Mouse (Mus musculus) MEL (cell line): ENCODE measurements around the gene Cd24a. TPM values are rescaled to one million over a fixed set of nuclear protein-coding genes. Genes with fewer than 3 reads are reported as not detected.
A peak's percentile ranks its signal among the peaks of the same experiment; 100 is the strongest.

Source experiments
- DNase-seq: peaks from one replicate; pipeline ENCODE4 v3.0.0; 2011; ENCODE audit warnings: low read depth, low spot score
- H3K27ac ChIP-seq: 2 replicates; pipeline ENCODE4 v1.5.1; 2012; ENCODE audit warnings: low read depth, mild to moderate bottlenecking, control low read depth, low read length, moderate library complexity; ENCODE audit not compliant: control insufficient read depth
- H3K27me3 ChIP-seq, 2 experiments: fragments of 150-350 bp in 1 of 2; sonication (generic) in 1 of 2; 2 replicates each; pipeline ENCODE4 v1.6.1; 2012; ENCODE audit warnings: low read length in 2 of 2, mild to moderate bottlenecking in 2 of 2, improper control_type of control experiment in 1 of 2, moderate library complexity in 1 of 2; ENCODE audit not compliant: insufficient read depth in 2 of 2, control insufficient read depth in 1 of 2
- H3K36me3 ChIP-seq, 2 experiments: 2 replicates each; pipeline ENCODE4 v1.6.1; 2012 to 2014; ENCODE audit warnings: low read length in 2 of 2, improper control_type of control experiment in 1 of 2, inconsistent platforms in 1 of 2, mild to moderate bottlenecking in 1 of 2; ENCODE audit not compliant: insufficient read depth in 2 of 2, control insufficient read depth in 1 of 2
- H3K4me1 ChIP-seq, 2 experiments: fragments of 150-350 bp in 1 of 2; sonication (generic) in 1 of 2; 2 replicates each; pipeline ENCODE4 v1.6.1; 2012; ENCODE audit warnings: low read length in 2 of 2, improper control_type of control experiment in 1 of 2, mild to moderate bottlenecking in 1 of 2; ENCODE audit not compliant: insufficient read depth in 2 of 2, control insufficient read depth in 1 of 2
- H3K4me3 ChIP-seq, 2 experiments: fragments of 150-350 bp in 1 of 2; sonication (generic) in 1 of 2; 2 replicates each; pipeline ENCODE4 v1.5.1; 2012; ENCODE audit warnings: low read depth in 2 of 2, low read length in 2 of 2, mild to moderate bottlenecking in 2 of 2, moderate library complexity in 2 of 2, control low read depth in 1 of 2, improper control_type of control experiment in 1 of 2; ENCODE audit not compliant: control insufficient read depth in 1 of 2, insufficient read depth in 1 of 2
- H3K79me2 ChIP-seq: 2 replicates; pipeline ENCODE4 v1.6.1; 2012; ENCODE audit warnings: mild to moderate bottlenecking, low read length, moderate library complexity; ENCODE audit not compliant: control insufficient read depth, poor library complexity, insufficient read depth
- H3K9ac ChIP-seq: 2 replicates; pipeline ENCODE4 v1.6.1; 2012; ENCODE audit warnings: low read depth, mild to moderate bottlenecking, control low read depth, low read length, moderate library complexity; ENCODE audit not compliant: control insufficient read depth, poor library complexity, severe bottlenecking
- H3K9me3 ChIP-seq: fragments of 150-350 bp; sonication (generic); replicated peaks from 2 replicates; pipeline ENCODE4 v1.6.1; 2012; ENCODE audit warnings: mild to moderate bottlenecking, low read length, improper control_type of control experiment, moderate library complexity; ENCODE audit not compliant: insufficient read depth
- CHD1 ChIP-seq: IDR thresholded peaks from 2 replicates; pipeline ENCODE4 v1.6.1; 2012; ENCODE audit warnings: low read depth, mild to moderate bottlenecking, inconsistent platforms, low read length, improper control_type of control experiment
- CHD2 ChIP-seq: IDR thresholded peaks from 2 replicates; pipeline ENCODE4 v1.6.1; 2011; ENCODE audit warnings: low read length, improper control_type of control experiment
- ETS1 ChIP-seq: IDR thresholded peaks from 2 replicates; pipeline ENCODE4 v1.6.1; 2012; ENCODE audit warnings: low read depth, mild to moderate bottlenecking, inconsistent platforms, low read length, improper control_type of control experiment, moderate library complexity
- MAX ChIP-seq: IDR thresholded peaks from 2 replicates; pipeline ENCODE4 v1.6.1; 2011; ENCODE audit warnings: low read length, improper control_type of control experiment
- MAZ ChIP-seq: IDR thresholded peaks from 2 replicates; pipeline ENCODE4 v1.6.1; 2012; ENCODE audit warnings: low read depth, mild to moderate bottlenecking, inconsistent platforms, low read length, improper control_type of control experiment
- MXI1 ChIP-seq: IDR thresholded peaks from 2 replicates; pipeline ENCODE4 v1.6.1; 2011; ENCODE audit warnings: mild to moderate bottlenecking, low read depth, low read length, improper control_type of control experiment
- MYC ChIP-seq: IDR thresholded peaks from 2 replicates; pipeline ENCODE4 v1.6.1; 2011; ENCODE audit warnings: low read depth, mild to moderate bottlenecking, low read length, improper control_type of control experiment, moderate library complexity
- NELFE ChIP-seq: IDR thresholded peaks from 2 replicates; pipeline ENCODE4 v1.6.1; 2011; ENCODE audit warnings: low read depth, low read length, improper control_type of control experiment
- NRF1 ChIP-seq: IDR thresholded peaks from 2 replicates; pipeline ENCODE4 v1.6.1; 2014; ENCODE audit warnings: low read depth, mild to moderate bottlenecking, inconsistent platforms, low read length, improper control_type of control experiment, moderate library complexity; ENCODE audit not compliant: poor library complexity, insufficient read depth, severe bottlenecking
- POLR2A ChIP-seq, 2 experiments: IDR thresholded peaks; 2 replicates each; pipeline ENCODE4 v1.6.1; 2011 to 2012; ENCODE audit warnings: low read length in 2 of 2, mild to moderate bottlenecking in 2 of 2, control low read depth in 1 of 2, improper control_type of control experiment in 1 of 2, low read depth in 1 of 2, moderate library complexity in 1 of 2; ENCODE audit not compliant: control insufficient read depth in 1 of 2, insufficient read depth in 1 of 2, poor library complexity in 1 of 2
- POLR2AphosphoS2 ChIP-seq: IDR thresholded peaks from 2 replicates; pipeline ENCODE4 v1.6.1; 2011; ENCODE audit warnings: low read length, improper control_type of control experiment
- POLR2AphosphoS5 ChIP-seq: IDR thresholded peaks from 2 replicates; pipeline ENCODE4 v1.6.1; 2012; ENCODE audit warnings: low read depth, borderline replicate concordance, mild to moderate bottlenecking, inconsistent platforms, low read length, moderate library complexity, mixed read lengths
- SIN3A ChIP-seq: IDR thresholded peaks from 2 replicates; pipeline ENCODE4 v1.6.1; 2012; ENCODE audit warnings: low read length, improper control_type of control experiment, inconsistent platforms
- TAL1 ChIP-seq: IDR thresholded peaks from 2 replicates; pipeline ENCODE4 v1.6.1; 2012; ENCODE audit warnings: mild to moderate bottlenecking, inconsistent platforms, low read length, moderate library complexity, mixed read lengths
- TBP ChIP-seq: IDR thresholded peaks from 2 replicates; pipeline ENCODE4 v1.8.0; 2011; ENCODE audit warnings: low read depth, low read length, improper control_type of control experiment
- TCF12 ChIP-seq: IDR thresholded peaks from 2 replicates; pipeline ENCODE4 v1.6.1; 2014; ENCODE audit warnings: low read depth, mild to moderate bottlenecking, inconsistent platforms, low read length, improper control_type of control experiment, moderate library complexity
- UBTF ChIP-seq: IDR thresholded peaks from 2 replicates; pipeline ENCODE4 v1.6.1; 2012; ENCODE audit warnings: low read depth, mild to moderate bottlenecking, inconsistent platforms, low read length, improper control_type of control experiment, moderate library complexity, borderline replicate concordance; ENCODE audit not compliant: insufficient read depth
- USF2 ChIP-seq, 2 experiments: IDR thresholded peaks; 2 replicates each; pipeline ENCODE4 v1.6.1; 2011 to 2012; ENCODE audit warnings: improper control_type of control experiment in 2 of 2, low read length in 2 of 2, borderline replicate concordance in 1 of 2, inconsistent platforms in 1 of 2, low read depth in 1 of 2, mild to moderate bottlenecking in 1 of 2; ENCODE audit not compliant: insufficient read depth in 1 of 2
- ZMIZ1 ChIP-seq: IDR thresholded peaks from 2 replicates; pipeline ENCODE4 v1.6.1; 2012; ENCODE audit warnings: low read depth, mild to moderate bottlenecking, inconsistent platforms, low read length, improper control_type of control experiment, moderate library complexity
- polyA plus RNA-seq, 2 experiments: library from polyadenylated mRNA; stranded (reverse) in 1 of 2; unstranded in 1 of 2; fragments of >175 nt in 1 of 2; fragments of >200 nt in 1 of 2; gene quantifications; 2 replicates each; pipeline versions ENCODE4 v1.2.1 to v1.2.4; 2012; ENCODE audit warnings: low replicate concordance in 2 of 2, low read depth in 1 of 2; ENCODE audit not compliant: insufficient read length in 2 of 2, insufficient read depth in 1 of 2, missing spikeins in 1 of 2
- total RNA-seq: library from RNA; depleted of rRNA; stranded (reverse); fragments of 300-350 nt; gene quantifications from 2 replicates; pipeline ENCODE4 v1.2.3, GENCODE M21; 2012

Gene Cd24a
- total and polyA plus RNA-seq, 3 experiments = 96.6 to 181 TPM; not detected in 1

DNA sequence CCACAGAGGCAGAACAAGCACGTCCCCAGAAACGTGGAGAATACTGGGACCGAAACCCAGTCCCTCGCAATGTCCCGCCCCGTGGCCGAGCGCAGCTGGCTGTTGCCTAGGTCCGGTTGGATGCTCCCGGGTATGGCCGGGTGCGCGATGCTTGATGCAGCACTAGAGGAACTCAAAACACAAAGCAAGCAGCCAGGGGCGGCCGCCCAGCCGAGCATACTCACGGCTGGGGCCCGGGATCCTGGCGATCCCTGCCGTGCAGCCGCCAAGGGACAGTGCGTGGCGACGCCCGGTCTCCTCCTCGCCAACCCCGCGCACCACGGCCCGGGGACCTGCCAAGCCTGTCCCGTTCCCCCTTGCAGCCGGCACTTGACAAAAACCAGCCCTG is 276 bp downstream of the Cd24a start:
- TF ChIP-seq UBTF (0 out of 2 replicates have a peak, but pooled peaks have one; percentile 76), NRF1 (no peak), MAX (no peak; the same call in 1 of the 2 replicates), CHD1 (peak; percentile 75), SIN3A (0 out of 2 replicates have a peak, but pooled peaks have one; percentile 15), MAZ (0 out of 2 replicates have a peak, but pooled peaks have one; percentile 0), ETS1 (no peak), NELFE (peak; percentile 7; the same call in 1 of the 2 replicates)
- no peaks in the 10 kb centered on the region for H3K4me1 ChIP-seq
- peak; percentile 80 for DNase-seq
- H3K9me3 ChIP-seq = no peaks in the 10 kb centered on the region
- peaks cover 17% of the 10 kb centered on the region for H3K79me2 ChIP-seq
- peak overlapping the region; percentile 82 for H3K27ac ChIP-seq
- no peaks in the 10 kb centered on the region for H3K27me3 ChIP-seq
- peak overlapping the region; percentile 89 for H3K9ac ChIP-seq
- H3K4me3 ChIP-seq = peak overlapping the region; percentile 48 to 70
- H3K36me3 ChIP-seq = no peaks in the 10 kb centered on the region

DNA sequence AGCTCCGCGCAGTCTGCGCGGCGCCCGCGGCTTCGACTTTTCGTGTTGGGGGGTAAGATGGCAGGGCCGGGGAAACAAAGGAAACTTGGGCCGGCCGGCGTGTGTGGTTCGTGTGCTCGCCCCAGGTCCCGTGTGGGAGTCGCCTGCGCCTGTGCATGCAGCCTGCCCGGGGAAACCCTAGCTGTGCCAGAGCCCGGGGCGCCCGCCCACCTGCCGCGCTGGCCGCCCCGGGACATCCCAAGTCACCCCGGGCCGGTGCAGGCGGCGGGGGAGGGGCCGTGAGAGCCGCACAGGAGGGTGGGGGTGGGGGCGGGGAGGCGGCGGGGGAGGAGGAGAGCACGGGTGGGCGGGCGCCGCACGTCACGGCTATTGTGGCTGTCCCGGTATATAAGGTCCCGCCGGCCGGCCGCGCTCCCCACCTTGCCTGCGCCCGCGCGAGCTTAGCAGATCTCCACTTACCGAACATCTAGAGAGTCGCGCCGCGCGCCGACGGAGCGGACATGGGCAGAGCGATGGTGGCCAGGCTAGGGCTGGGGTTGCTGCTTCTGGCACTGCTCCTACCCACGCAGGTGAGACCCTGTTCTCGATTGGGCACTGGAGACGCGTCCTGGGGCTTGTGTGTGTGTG is 783 bp downstream of the Cd24a start:
- H3K27me3 ChIP-seq = no peaks in the 10 kb centered on the region
- peak overlapping the region; percentile 89 for H3K9ac ChIP-seq
- peak overlapping the region; percentile 69 to 89 for H3K4me3 ChIP-seq
- H3K79me2 ChIP-seq = peaks cover 17% of the 10 kb centered on the region
- H3K4me1 ChIP-seq = no peaks in the 10 kb centered on the region
- peak; percentile 62; the same call in 1 of the 2 replicates for TF ChIP-seq TBP
- TF ChIP-seq POLR2AphosphoS2 = peak; percentile 77; the same call in 1 of the 2 replicates
- TF ChIP-seq ZMIZ1 = peak; percentile 97
- TF ChIP-seq TCF12 = peak; percentile 19; the same call in 1 of the 2 replicates
- no peak for TF ChIP-seq TAL1
- TF ChIP-seq NRF1 = peak; percentile 26; the same call in 1 of the 2 replicates
- TF ChIP-seq CHD2 = no peak
- TF ChIP-seq ETS1 = no peak
- no peak for TF ChIP-seq MYC
- no peak for TF ChIP-seq USF2 (IDR thresholded peaks at IDR 0.05; ENCODE audit: borderline replicate concordance in 1 of 2, insufficient read depth in 1 of 2, low read depth in 1 of 2, low read length in 2 of 2)
- 0 out of 2 replicates have a peak, but pooled peaks have one; percentile 13 for TF ChIP-seq CHD1
- TF ChIP-seq UBTF = no peak
- peak; percentile 93; the same call in 1 of the 2 replicates for TF ChIP-seq POLR2AphosphoS5
- peak; percentile 82 for TF ChIP-seq NELFE
- TF ChIP-seq MXI1 = no peak
- peak; percentile 63 to 81 for TF ChIP-seq POLR2A (IDR thresholded peaks at IDR 0.05; ENCODE audit: control insufficient read depth in 1 of 2, insufficient read depth in 1 of 2, low read depth in 1 of 2, low read length in 2 of 2, poor library complexity in 1 of 2)
- TF ChIP-seq MAX = no peak; the same call in 1 of the 2 replicates
- H3K9me3 ChIP-seq = no peaks in the 10 kb centered on the region
- no peaks in the 10 kb centered on the region for H3K36me3 ChIP-seq
- H3K27ac ChIP-seq = peak overlapping the region; percentile 82
- peak; percentile 86 for DNase-seq
